Mouse (Mus musculus) ES-E14 (cell line): Measurements from ENCODE around the gene Rhag.

Experiments used
- CHD2 ChIP-seq: IDR thresholded peaks from 2 replicates; pipeline ENCODE4 v1.6.1; 2014; ENCODE audit warnings: mild to moderate bottlenecking, low read depth, low read length, inconsistent platforms
- HCFC1 ChIP-seq: IDR thresholded peaks from 2 replicates; pipeline ENCODE4 v1.6.1; 2012; ENCODE audit warnings: low read length, inconsistent platforms, borderline replicate concordance; ENCODE audit not compliant: insufficient read depth

DNA sequence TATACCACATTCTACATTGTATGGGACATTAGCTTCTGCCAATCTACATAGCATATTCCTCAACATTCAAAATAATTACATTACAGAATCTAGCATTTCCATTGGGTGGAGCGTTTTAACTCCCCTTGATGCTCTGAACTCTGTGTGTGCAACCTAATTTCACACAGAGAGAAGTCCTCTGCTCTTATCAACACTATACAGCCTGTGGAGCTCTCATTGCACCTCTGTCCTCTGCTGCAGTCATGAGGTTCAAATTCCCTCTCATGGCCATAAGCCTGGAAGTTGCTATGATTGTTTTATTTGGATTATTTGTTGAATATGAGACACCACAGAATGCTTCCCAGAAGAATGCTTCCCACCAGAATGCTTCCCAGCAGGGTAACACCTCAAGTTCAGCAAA lies at the start of gene Rhag:
- no peak for TF ChIP-seq CHD2
- TF ChIP-seq HCFC1, result no peak
